Mouse (Mus musculus) spleen, postnatal 14 days (tissue): Measurements from ENCODE around the gene Tsc2.

Experiments
- DNase-seq, 2 experiments: peaks; one replicate each; pipeline ENCODE4 v3.0.0; 2021 to 2022; ENCODE audit warnings: low spot score in 2 of 2

Gene Tsc2

GRCm38 (mm10) chr17:24610711-24611110 lies 21.7 kb downstream of the Tsc2 start:
- no peak for DNase-seq

GRCm38 (mm10) chr17:24608874-24609273 lies 23.6 kb downstream of the Tsc2 start:
- peak in 1 of 2 experiments; percentile 15 for DNase-seq

GRCm38 (mm10) chr17:24608370-24608769 lies 24.1 kb downstream of the Tsc2 start:
- DNase-seq = no peak

- DNase-seq = no peak
These were observed 27.9 kb downstream of the Tsc2 start for GRCm38 (mm10) chr17:24604557-24604956.

GRCm38 (mm10) chr17:24603961-24604360 lies 28.5 kb downstream of the Tsc2 start:
- DNase-seq = no peak

GRCm38 (mm10) chr17:24600502-24600901 lies 31.9 kb downstream of the Tsc2 start:
- DNase-seq = no peak

GRCm38 (mm10) chr17:24597989-24598388 lies 34.4 kb downstream of the Tsc2 start:
- no peak for DNase-seq

- DNase-seq = no peak
These were observed 35.8 kb downstream of the Tsc2 start for GRCm38 (mm10) chr17:24596471-24597183.

GRCm38 (mm10) chr17:24596073-24596466 lies 36.4 kb downstream of the Tsc2 start:
- no peak for DNase-seq

- no peak for DNase-seq
These were observed 37.0 kb downstream of the Tsc2 start for GRCm38 (mm10) chr17:24595126-24596072.

- DNase-seq = no peak
These were observed 38.2 kb downstream of the Tsc2 start for GRCm38 (mm10) chr17:24593992-24594890.

GRCm38 (mm10) chr17:24593248-24593647 lies 39.2 kb downstream of the Tsc2 start:
- no peak for DNase-seq

- no peak for DNase-seq
These were observed 40.7 kb downstream of the Tsc2 start for GRCm38 (mm10) chr17:24591695-24592094.

GRCm38 (mm10) chr17:24590943-24591342 lies 41.5 kb downstream of the Tsc2 start:
- DNase-seq = no peak

GRCm38 (mm10) chr17:24586532-24586931 lies 45.9 kb downstream of the Tsc2 start:
- no peak for DNase-seq

- no peak for DNase-seq
These were observed 47.9 kb downstream of the Tsc2 start for GRCm38 (mm10) chr17:24584520-24584919.

GRCm38 (mm10) chr17:24583599-24584460 lies 48.6 kb downstream of the Tsc2 start:
- DNase-seq = no peak

- no peak for DNase-seq
These were observed 52.1 kb downstream of the Tsc2 start for GRCm38 (mm10) chr17:24580287-24580686.

- no peak for DNase-seq
These were observed 52.9 kb downstream of the Tsc2 start for GRCm38 (mm10) chr17:24579532-24579931.

GRCm38 (mm10) chr17:24573811-24574210 lies 58.6 kb downstream of the Tsc2 start:
- no peak for DNase-seq
